Mouse (Mus musculus) bone marrow macrophage, adult 2 months (primary cell): ENCODE measurements around the gene Erich4. TPM values are rescaled to one million over a fixed set of nuclear protein-coding genes. Genes with fewer than 3 reads are reported as not detected.
"Not testable (repeated sequence)": the region's sequence is repeated elsewhere in the genome, so short reads cannot be mapped to it uniquely, and the experiment has no call there.

ENCODE experiments used
- H3K27ac ChIP-seq: 2 replicates; pipeline ENCODE4 v1.5.1; 2012; ENCODE audit warnings: low read depth, low read length; ENCODE audit not compliant: insufficient read depth
- H3K4me1 ChIP-seq: 2 replicates; pipeline ENCODE4 v1.6.1; 2012; ENCODE audit warnings: low read length; ENCODE audit not compliant: control insufficient read depth, insufficient read depth
- H3K4me3 ChIP-seq: 2 replicates; pipeline ENCODE4 v1.5.1; 2012; ENCODE audit warnings: mild to moderate bottlenecking, low read length, moderate library complexity; ENCODE audit not compliant: insufficient read depth
- CTCF ChIP-seq: IDR thresholded peaks from 2 replicates; pipeline ENCODE4 v1.5.1; 2012; ENCODE audit warnings: low read depth, mild to moderate bottlenecking, low read length, moderate library complexity
- POLR2A ChIP-seq: IDR thresholded peaks from 2 replicates; pipeline ENCODE4 v1.6.1; 2012; ENCODE audit warnings: mild to moderate bottlenecking, low read depth, low read length, borderline replicate concordance
- polyA plus RNA-seq: library from polyadenylated mRNA; stranded (reverse); fragments of >200 nt; gene quantifications from 2 replicates; pipeline ENCODE4 v1.2.4, GENCODE M21; 2012; ENCODE audit not compliant: missing spikeins, insufficient read depth, insufficient read length

Gene Erich4
- polyA plus RNA-seq, 1 experiment: not detected

DNA sequence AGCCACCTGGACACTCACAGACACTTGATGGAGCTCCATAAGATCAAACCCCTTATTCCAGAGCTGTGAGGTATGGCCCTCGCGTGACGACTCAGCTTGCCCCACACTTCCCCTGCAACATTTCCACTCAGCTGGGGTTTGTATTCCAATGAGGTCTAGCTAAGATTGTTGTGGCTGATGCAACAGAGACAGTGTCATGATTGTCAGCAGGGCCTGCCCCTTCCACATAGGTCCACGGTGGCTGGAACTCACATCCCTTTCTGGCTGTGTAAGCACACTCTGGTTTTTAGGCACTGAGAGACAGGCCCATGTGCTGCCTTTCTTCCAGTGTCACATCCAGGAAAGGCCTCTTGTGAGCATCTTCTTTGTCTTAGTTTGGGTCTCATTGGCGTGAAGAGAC is 31.0 kb downstream of the Erich4 start:
- Histone ChIP-seq H3K4me1 (no peaks in the 10 kb centered on the region), H3K27ac (no peak overlapping the region), H3K4me3 (no peak overlapping the region)
- TF ChIP-seq POLR2A (no peak), CTCF (no peak)

DNA sequence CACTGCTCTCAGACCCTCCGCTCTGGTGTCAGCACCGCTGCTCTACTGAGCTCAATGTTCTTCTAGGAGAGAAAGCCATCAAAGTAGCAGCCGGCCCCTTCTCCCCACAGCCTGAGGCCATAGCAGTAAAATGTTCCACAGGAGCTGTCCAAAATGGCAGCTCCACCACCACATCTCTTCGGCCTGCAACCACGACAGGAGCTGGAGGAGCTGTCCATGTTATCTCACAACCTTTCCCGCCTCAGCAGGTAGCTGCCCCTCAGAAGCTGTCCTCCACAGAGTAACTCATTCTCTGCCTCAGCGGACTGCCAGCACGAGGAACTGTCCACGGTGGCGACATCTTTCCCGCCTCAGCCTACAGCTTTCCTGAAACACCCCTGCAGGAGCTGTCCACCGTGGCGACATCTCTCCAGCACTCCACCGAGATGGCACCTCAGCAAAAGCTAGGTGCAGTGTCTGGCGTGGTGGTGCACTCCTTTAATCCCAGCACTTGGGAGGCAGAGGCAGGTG is 33.3 kb downstream of the Erich4 start:
- H3K4me1 ChIP-seq: no peaks in the 10 kb centered on the region
- H3K4me3 ChIP-seq: no peak overlapping the region
- H3K27ac ChIP-seq: no peak overlapping the region
- TF ChIP-seq CTCF (no peak), POLR2A (no peak)

DNA sequence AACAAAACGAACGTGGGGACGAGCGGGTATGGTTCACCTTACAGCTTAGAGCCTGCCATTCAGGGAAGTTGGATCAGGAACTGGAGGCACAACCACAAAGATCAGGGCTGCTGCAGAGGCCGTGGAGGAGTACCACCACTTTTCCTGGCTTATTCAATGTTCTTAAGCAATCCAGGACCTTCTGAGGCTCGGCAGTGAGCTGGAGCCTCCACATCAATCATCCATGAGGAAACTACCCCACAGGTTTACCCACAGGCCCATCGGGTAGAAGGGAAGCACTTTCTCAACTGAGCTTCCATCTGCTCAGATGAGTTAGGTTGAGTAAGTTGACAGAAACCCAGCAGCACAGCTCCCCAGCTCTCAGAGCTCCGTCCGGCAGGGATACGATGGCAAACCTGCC is 36.3 kb downstream of the Erich4 start:
- peaks cover 3% of the 10 kb centered on the region for H3K4me1 ChIP-seq
- H3K4me3 ChIP-seq: no peak overlapping the region
- no peak for TF ChIP-seq POLR2A
- TF ChIP-seq CTCF: no peak
- H3K27ac ChIP-seq: no peak overlapping the region

DNA sequence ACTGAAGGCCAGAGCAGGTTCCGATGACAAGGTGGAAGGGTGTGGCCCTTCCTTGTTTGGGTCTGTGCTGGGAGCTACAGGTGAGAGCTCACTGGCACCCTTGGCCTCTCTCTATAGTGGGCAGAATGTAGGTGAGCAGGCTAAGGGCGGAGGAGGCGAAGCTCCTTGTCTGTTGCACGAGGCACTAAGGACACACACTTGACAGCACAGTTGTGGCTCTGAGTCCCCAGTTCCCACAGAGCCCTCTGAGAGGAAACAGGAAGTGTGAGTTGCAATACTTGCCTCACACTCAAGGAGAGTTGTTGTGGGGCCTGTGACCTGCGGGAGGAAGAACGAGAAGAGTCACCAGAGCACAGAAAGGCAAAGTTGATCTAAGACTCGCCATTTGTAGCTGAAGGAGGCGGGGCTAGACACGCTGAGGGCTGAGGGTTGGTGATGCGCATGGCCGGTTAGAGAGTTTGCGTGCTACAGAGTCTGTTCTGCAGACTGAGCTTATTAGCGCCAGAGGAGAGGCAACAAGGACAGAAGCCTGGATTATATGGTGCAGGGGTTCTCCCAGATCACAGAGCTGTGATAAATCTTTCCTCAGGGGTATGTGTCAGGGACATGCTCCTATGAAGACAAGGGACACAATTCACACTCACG is 38.8 kb downstream of the Erich4 start:
- not testable (repeated sequence) for H3K27ac ChIP-seq

DNA sequence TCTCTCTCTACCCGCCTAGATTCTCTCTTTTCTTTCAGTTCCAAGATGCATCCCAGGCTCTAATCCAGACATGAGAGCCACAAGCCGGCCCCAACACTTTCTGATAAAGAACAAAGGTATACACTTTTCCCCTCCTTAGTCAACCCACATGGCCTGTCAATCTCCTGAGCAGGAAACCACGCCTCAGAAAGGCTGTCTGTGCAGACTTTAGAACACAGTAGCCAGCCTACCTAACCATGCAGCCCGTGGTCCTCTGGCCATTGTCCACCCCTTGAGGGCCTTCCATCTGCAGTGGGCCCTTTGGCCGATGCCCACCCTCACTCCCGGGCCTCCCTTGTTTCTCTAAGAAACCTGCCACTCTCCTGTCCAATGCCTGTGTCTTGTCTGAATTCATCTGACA is 39.4 kb downstream of the Erich4 start:
- not testable (repeated sequence) for H3K4me3 ChIP-seq, H3K4me1 ChIP-seq, H3K27ac ChIP-seq

More for the DNA sequence above, 38.8 kb downstream of the Erich4 start:
- H3K4me1 ChIP-seq, H3K4me3 ChIP-seq: not testable (repeated sequence)

DNA sequence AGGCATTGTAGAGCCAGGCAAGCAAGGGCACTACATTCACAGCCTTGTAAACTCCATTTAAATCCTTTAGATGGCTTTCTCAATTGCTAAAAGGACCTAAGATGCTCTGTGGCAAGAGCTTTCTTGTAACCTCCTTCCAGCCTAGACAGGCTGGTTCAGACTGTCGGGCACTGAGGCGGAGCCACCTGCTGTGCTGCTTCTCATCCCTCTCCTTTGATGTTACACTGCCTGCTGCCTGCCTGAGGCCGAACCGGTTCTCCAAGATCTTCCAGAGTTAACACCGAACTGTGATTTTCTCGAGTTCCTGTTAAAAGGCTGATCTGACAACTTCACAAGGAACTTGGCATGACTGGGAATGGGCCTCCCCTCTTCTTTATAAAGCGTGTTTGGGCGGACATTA is 39.8 kb downstream of the Erich4 start:
- Histone ChIP-seq H3K4me1 (peaks cover 3% of the 10 kb centered on the region), H3K4me3 (no peak overlapping the region), H3K27ac (no peak overlapping the region)
- no peak for TF ChIP-seq POLR2A
- no peak for TF ChIP-seq CTCF

DNA sequence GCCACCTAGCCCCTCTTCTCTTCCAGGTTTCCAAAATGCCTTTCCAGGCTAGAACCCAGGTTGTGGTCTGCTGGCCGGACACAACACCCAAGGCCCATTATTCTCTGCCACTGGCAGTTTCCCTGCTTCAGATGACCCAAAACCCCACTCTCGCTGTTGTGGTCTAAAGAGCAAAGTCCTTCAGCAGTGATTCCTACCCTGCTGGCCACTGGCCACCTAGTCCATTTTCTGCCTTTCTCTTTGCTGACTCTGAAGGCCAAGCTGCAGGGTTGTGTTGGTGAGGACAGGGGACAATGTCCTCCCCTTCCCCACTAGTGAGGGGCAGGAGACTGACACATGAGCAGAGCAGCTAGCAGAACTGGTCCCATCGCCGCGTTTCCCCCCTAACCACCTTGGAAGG is 40.6 kb downstream of the Erich4 start:
- peaks cover 3% of the 10 kb centered on the region for H3K4me1 ChIP-seq
- no peak for TF ChIP-seq CTCF
- no peak for TF ChIP-seq POLR2A
- no peak overlapping the region for H3K4me3 ChIP-seq
- H3K27ac ChIP-seq: no peak overlapping the region

DNA sequence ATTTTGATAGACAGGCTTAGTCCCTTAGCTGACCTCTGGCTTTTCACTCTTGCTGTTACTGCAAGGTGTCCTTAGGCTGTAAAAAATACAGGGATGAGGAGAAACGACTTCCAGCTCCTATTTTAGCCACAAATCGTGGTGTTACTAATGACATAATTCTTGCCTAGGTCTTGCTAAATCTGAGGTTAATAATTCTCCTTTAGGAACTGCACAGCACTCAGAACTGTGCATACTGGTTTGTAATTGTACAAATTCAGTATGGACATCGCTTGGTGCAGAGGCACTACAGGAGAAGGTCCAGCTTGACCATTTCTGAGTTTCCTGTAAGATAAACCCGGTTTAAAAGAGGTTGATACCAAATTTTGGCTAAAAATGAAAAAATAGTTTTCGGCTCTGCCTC is 41.9 kb downstream of the Erich4 start:
- not testable (repeated sequence) for H3K4me3 ChIP-seq

DNA sequence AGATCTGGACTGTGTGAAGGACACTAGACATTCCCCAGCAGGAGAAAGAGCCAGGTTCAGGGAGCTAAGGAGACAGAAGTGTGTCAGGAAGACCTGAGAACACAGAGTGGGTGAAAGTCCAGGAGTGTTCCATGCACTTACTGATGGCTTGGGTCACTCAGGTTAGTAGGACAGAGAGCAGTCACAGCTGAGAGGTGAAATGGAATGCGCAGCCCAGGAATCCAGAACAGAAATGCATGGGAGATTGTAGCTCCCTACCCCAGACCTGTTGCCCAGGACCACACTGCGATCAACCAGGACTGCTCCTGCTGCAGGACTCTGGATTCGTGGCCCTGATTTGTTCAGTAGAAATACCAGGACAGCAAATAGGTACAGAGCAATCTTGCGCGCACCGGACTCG is 47.0 kb downstream of the Erich4 start:
- Histone ChIP-seq H3K4me3 (no peak overlapping the region), H3K4me1 (no peaks in the 10 kb centered on the region), H3K27ac (no peak overlapping the region)
- TF ChIP-seq POLR2A (no peak), CTCF (no peak)

More for the DNA sequence above, 41.9 kb downstream of the Erich4 start:
- H3K27ac ChIP-seq, H3K4me1 ChIP-seq: not testable (repeated sequence)

Other genes starting within 250 kb of the Erich4 start
- not detected in 2 replicates for gene Cnfn, start 246.2 kb downstream of the Erich4 start, polyA plus RNA-seq
- gene Lipe, start 217.2 kb downstream of the Erich4 start, polyA plus RNA-seq: 28.7 and 37.1 TPM in 2 replicates
- gene Cxcl17, start 203.0 kb downstream of the Erich4 start, polyA plus RNA-seq: not detected in 2 replicates
- 20.1 and 21.5 TPM in 2 replicates for gene Ceacam1, start 138.3 kb downstream of the Erich4 start, polyA plus RNA-seq
- 0.52 TPM in 1 of 2 replicates, not detected in the other for gene Ceacam2, start 76.0 kb downstream of the Erich4 start, polyA plus RNA-seq
- gene Dmac2, start 3.5 kb upstream of the Erich4 start, polyA plus RNA-seq: 41.2 and 47.8 TPM in 2 replicates
- gene B3gnt8, start 10.8 kb upstream of the Erich4 start, polyA plus RNA-seq: 59.1 and 61.2 TPM in 2 replicates
- 56.1 and 59.3 TPM in 2 replicates for gene Bckdha, start 43.1 kb upstream of the Erich4 start, polyA plus RNA-seq
- 22.6 and 30.6 TPM in 2 replicates for gene Exosc5, start 43.3 kb upstream of the Erich4 start, polyA plus RNA-seq
- 0.87 TPM in 1 of 2 replicates, not detected in the other for gene Tmem91, start 59.3 kb upstream of the Erich4 start, polyA plus RNA-seq
- 18.3 and 19.2 TPM in 2 replicates for gene B9d2, start 64.9 kb upstream of the Erich4 start, polyA plus RNA-seq
- gene Tgfb1, start 71.1 kb upstream of the Erich4 start, polyA plus RNA-seq: 287 and 354 TPM in 2 replicates
- gene Ccdc97, start 103.2 kb upstream of the Erich4 start, polyA plus RNA-seq: 40.0 and 44.7 TPM in 2 replicates
- gene Hnrnpul1, start 138.9 kb upstream of the Erich4 start, polyA plus RNA-seq: 109 and 123 TPM in 2 replicates
- gene Axl, start 172.8 kb upstream of the Erich4 start, polyA plus RNA-seq: 55.6 and 63.1 TPM in 2 replicates
- 0.34 TPM in 1 of 2 replicates, not detected in the other for gene Cyp2s1, start 201.0 kb upstream of the Erich4 start, polyA plus RNA-seq